Mouse (Mus musculus): ENCODE results near the gene Pla2g4b.

DNA sequence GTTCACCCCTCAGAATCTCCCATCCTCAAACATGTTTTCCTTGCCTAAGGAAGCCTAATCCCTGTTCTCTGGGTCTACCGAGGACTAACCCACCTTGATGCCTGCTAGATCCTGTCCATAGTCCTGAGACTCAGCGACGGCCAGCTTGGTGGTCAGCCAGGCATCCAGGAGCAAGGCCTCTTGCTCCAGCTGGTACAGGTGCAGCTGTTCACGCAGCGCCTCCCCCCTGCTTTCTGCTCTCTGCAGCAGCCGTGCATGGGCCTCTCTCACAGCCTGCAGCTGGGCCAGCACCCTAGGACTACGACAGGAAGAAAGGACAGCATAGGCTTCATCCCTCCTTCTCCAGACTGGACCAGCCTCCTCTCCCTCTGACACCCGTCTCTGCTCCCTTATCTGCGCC, 15.0 kb downstream of the Pla2g4b start:
- no peak for TF ChIP-seq POLR2A (IDR thresholded peaks at IDR 0.05; ENCODE audit: insufficient read depth, low read length)
- no peak for TF ChIP-seq CTCF (IDR thresholded peaks at IDR 0.05; ENCODE audit: low read depth, low read length)
